Comparison of ENCODE assay signal across 8 mouse cellular contexts in genomic region chr4:95966928-95967724, GRCm38 (mm10). TPM values are rescaled to one million over a fixed set of nuclear protein-coding genes. Genes with fewer than 3 reads are reported as not detected.
DNase-seq lines count a peak whose midpoint lies in the region; ATAC-seq and TF ChIP-seq lines count a peak whose summit lies in the region.

Gene Hook1, plus strand, starts transcription at chr4:95967240.

- whole genome bisulfite sequencing in bone marrow, adult 2 months: under 1% methylated on average over 82 of the region's 82 CpGs
- under 1% methylated on average over 38 of the region's 82 CpGs for WGBS in embryonic facial prominence, embryonic 14.5 days

- H3K27ac ChIP-seq in bone marrow, adult 2 months (ENCODE audit: control insufficient read depth, insufficient read depth, low read depth, low read length, poor library complexity): no peak within 1 kb of the TSS
- H3K27ac ChIP-seq in embryonic facial prominence, embryonic 14.5 days (replicated peaks; ENCODE audit: low read depth, low read length): no peak within 1 kb of the TSS; the same call in 1 of the 2 replicates

- no peaks in the 10 kb centered on the region for H3K4me1 ChIP-seq in bone marrow, adult 2 months (ENCODE audit: control insufficient read depth, insufficient read depth, low read length)
- no peaks in the 10 kb centered on the region; the same call in 1 of the 2 replicates for H3K4me1 ChIP-seq in embryonic facial prominence, embryonic 14.5 days (ENCODE audit: control insufficient read depth, insufficient read depth, low read length)

- ATAC-seq in embryonic facial prominence, embryonic 14.5 days (ENCODE audit: low read depth): peak; percentile 100

- peak within 1 kb of the TSS; percentile 61 for H3K4me3 ChIP-seq in bone marrow, adult 2 months (replicated peaks; ENCODE audit: control insufficient read depth, low read depth, low read length)
- peak within 1 kb of the TSS; percentile 65 for H3K4me3 ChIP-seq in embryonic facial prominence, embryonic 14.5 days (ENCODE audit: low read depth, low read length)

- H3K4me2 ChIP-seq in embryonic facial prominence, embryonic 14.5 days (ENCODE audit: low read depth, low read length): peak within 1 kb of the TSS; percentile 90

- H3K27me3 ChIP-seq in embryonic facial prominence, embryonic 14.5 days (replicated peaks; ENCODE audit: control insufficient read depth, insufficient read depth, low read length): 0 out of 2 replicates have a peak, but pooled peaks cover 5% of the 10 kb centered on the region

- no peaks in the 10 kb centered on the region for H3K36me3 ChIP-seq in embryonic facial prominence, embryonic 14.5 days (ENCODE audit: control insufficient read depth, insufficient read depth, low read length)

- H3K9me3 ChIP-seq in embryonic facial prominence, embryonic 14.5 days (ENCODE audit: control insufficient read depth, low read length): no peaks in the 10 kb centered on the region

- H3K9ac ChIP-seq in embryonic facial prominence, embryonic 14.5 days (ENCODE audit: low read depth, low read length): peak within 1 kb of the TSS; percentile 70

- peak; percentile 97 for DNase-seq in embryonic facial prominence, embryonic 14.5 days (ENCODE audit: low spot score)
- DNase-seq in heart, adult 18-20 months: peak; percentile 87 to 92
- DNase-seq in kidney, adult 11 months: peak; percentile 99
- peak; percentile 95 to 97 for DNase-seq in left cerebral cortex, postnatal 36 days (ENCODE audit: low spot score in 2 of 2)
- peak; percentile 94 for DNase-seq in mesoderm, embryonic 11.5 days (ENCODE audit: low read depth, low spot score)
- peak; percentile 96 for DNase-seq in right cerebral cortex, postnatal 25 days
- peak; percentile 83 for DNase-seq in urinary bladder, postnatal 25 days (ENCODE audit: low spot score)

- no peak for TF ChIP-seq CTCF in bone marrow, adult 2 months (IDR thresholded peaks at IDR 0.05; ENCODE audit: control insufficient read depth, insufficient read depth, low read length)

- 0 out of 2 replicates have a peak, but pooled peaks have one; percentile 40 for TF ChIP-seq POLR2A in bone marrow, adult 2 months (IDR thresholded peaks at IDR 0.05; ENCODE audit: borderline replicate concordance, control insufficient read depth, low read depth, low read length)

- intact Hi-C loops in left cerebral cortex, postnatal 36 days (cut with DNase I): no loop called here

RNA-seq across cellular contexts. Expression of gene Hook1, which starts in this region (rescaled TPM):
- 2.0 and 17.6 TPM in 2 replicates for polyA plus RNA-seq in bone marrow, adult 2 months (2011; ENCODE audit: insufficient read depth, insufficient read length, low replicate concordance, missing spikeins)
- polyA plus RNA-seq in embryonic facial prominence, embryonic 14.5 days (2014; fragmentation: Nextera tagmentation; extraction: Ambion mirVana): 11.5 and 11.6 TPM in 2 replicates
- total RNA-seq in heart, adult 18-20 months (2021): 10 to 100 TPM; 10.8 to 13.6 TPM
- 10 to 100 TPM; 56.0 to 75.6 TPM for total RNA-seq in left cerebral cortex, postnatal 36 days (2021)
